Mouse (Mus musculus): ENCODE measurements at regions not wholly inside any gene's neighbourhood (a gene's known extent, or its start where the extent isn't known, plus 50 kb on each side); places are given as distances from the start of the nearest gene placed in this dataset.

- peak; percentile 44 to 54 for DNase-seq (ENCODE audit: low spot score in 2 of 2)
Measured at GRCm38 (mm10) chr7:71412079-71412478, 60.8 kb upstream of the Gm10295 start.

GRCm38 (mm10) chr7:71411293-71412011, 60.2 kb upstream of the Gm10295 start:
- DNase-seq (ENCODE audit: low spot score in 2 of 2) = no peak

DNA sequence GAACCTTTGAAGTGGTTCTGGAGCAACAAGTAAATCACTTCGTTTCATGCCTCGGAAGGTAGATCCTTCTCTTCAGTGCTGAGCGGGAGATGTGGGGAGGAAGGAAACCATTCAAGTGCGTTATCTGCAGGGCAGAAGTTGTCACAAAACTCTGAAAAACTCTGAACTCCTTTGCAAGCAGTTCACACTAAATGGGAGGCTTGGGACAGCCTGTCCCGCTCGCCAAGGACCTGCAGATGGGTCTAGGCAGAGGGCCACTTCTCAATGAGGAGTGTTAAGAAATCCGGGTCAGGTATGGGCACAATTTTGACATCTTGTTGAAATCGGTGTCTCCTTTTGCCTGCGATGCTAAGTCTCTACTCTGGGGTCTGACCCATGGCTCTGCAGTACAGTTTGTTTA, 58.6 kb upstream of the Gm10295 start:
- no peak for DNase-seq (ENCODE audit: low spot score in 2 of 2)

GRCm38 (mm10) chr7:71409061-71409460, 57.8 kb upstream of the Gm10295 start:
- DNase-seq (ENCODE audit: low spot score in 2 of 2) = no peak

DNA sequence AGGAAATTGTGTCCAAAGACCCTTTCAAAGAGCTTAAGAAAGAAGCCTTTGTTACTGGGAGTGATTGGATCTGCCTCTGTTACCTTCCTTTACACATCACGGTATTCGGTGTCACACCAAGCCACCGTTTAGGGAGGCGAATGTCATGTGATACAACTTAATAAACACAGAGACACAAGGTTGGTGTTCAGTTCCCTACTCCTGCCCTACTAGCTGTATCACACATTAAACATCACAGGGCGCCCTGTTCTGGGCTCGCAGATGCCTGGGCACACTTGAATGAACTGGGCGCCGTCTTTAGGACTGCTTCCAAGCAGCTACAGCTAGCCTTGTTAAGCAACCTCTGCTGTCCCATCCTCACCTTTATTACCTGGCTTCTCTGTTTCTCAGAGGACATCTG, 55.0 kb upstream of the Gm10295 start:
- DNase-seq (ENCODE audit: low spot score in 2 of 2) = no peak

Measured in gastrocnemius, adult 8-10 months (tissue).